Mouse (Mus musculus): ENCODE results near the gene Atxn3. TPM values are rescaled to one million over a fixed set of nuclear protein-coding genes. Genes with fewer than 3 reads are reported as not detected.
A peak's percentile ranks its signal among the peaks of the same experiment; 100 is the strongest.
"Not testable (repeated sequence)": the region's sequence is repeated elsewhere in the genome, so short reads cannot be mapped to it uniquely, and the experiment has no call there.

Atxn3 gene
- 14.6 and 23.3 TPM in 2 replicates for total RNA-seq (2021)
- long read RNA-seq, experiment 1, full-length matches to known transcripts: 3 of 6 reads
- long read RNA-seq, experiment 1, partial matches to known transcripts: 1 of 6 reads
- long read RNA-seq, experiment 1, other reads (novel, unspliced or antisense): 2 of 6 reads
- long read RNA-seq, experiment 2, partial matches to known transcripts: 2 of 8 reads
- long read RNA-seq, experiment 2, other reads (novel, unspliced or antisense): 6 of 8 reads

DNA sequence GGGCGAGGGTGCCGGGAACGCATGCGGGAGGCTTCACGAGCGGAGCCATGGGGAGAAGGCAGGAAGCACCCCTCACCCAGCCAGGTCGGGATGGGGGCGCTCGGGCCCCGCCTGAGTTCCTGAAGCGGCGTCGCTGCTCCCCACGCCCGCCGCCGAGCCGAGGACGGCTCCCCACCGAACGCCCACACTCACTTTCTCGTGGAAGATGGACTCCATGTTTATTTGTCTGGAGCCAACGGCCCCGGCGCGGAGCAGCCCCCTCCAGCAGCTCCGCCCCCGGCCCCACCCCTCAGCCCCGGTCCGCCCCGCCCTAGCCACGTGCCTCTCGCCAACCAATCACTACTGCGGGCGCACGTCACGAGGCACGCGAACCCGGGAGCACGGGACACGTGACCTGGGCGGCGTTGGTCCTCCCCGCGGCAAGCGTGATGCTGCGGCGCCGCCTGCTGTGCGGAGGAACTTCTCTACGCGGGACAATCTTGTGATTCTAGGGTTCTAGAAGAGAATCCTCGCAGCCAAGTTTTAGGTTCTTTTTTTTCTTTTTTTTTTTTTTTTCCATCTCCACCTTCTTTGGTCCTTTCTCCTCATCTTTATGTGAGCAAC, at the start of gene Atxn3:
Gene Atxn3, minus strand, starts transcription at position 305 of the 603 bp plus-strand sequence.
- DNase-seq: peak; percentile 99

DNA sequence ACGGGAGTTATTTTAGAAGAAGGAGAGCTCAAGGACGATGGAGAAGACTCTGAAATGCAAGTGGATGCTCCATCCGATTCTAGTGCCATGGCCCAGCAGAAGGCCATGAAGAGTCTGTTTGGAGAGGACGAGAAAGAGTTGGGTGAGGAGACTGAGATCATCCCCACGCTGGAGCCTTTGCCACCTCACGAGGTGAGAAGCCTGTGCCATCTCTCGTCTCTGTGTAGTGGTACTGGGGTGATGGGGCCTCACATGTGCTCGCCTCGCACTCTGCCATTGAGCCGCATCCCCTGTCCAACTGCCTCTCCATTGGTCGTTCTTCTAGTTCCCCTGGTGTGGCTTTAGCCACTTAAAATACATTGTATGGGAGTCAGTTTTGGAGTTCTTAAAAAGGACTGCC, 42.7 kb upstream of the Atxn3 start:
- no peak for DNase-seq

DNA sequence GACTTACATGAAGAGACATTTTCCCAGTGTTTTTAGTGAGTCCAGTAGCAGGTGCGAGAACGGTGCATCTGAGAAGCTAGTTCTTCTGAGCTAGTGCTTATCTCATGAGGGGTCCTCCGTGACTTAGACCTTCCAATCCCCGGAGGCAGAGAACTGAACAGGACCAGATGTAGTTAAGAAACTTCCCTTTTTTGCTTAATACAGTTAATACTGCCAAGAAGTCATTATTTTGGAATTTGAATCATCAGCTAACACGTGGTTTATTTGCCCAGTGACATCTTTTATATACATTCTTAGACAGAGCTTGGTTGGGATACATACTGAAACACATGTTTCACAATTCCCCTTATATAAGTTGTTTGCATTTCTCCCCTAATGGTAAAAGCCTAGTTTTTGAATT, 40.9 kb upstream of the Atxn3 start:
- DNase-seq: no peak

GRCm38 (mm10) chr12:101994576-101995467, 36.8 kb upstream of the Atxn3 start:
- DNase-seq: no peak

- DNase-seq: no peak
Observed at GRCm38 (mm10) chr12:101987659-101988058, 29.6 kb upstream of the Atxn3 start.

GRCm38 (mm10) chr12:101985110-101985509, 27.1 kb upstream of the Atxn3 start:
- DNase-seq: no peak

DNA sequence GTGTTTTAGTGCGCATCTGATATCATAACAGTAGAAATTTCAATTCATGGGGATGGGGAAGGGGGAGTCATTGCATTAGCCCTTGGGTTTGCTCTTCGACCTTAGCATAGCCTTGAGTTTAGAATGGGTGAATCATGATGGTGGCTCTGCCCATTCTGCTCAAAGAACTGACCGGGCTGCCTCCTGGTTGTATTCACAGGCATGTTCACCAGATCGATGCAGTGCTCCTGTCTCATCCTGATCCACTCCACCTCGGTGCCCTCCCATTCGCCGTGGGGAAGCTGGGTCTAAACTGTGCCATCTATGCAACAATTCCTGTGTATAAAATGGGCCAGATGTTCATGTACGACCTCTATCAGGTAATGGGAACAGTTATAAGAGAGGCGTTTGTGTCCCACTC, 24.9 kb upstream of the Atxn3 start:
- peak; percentile 27 for DNase-seq

DNA sequence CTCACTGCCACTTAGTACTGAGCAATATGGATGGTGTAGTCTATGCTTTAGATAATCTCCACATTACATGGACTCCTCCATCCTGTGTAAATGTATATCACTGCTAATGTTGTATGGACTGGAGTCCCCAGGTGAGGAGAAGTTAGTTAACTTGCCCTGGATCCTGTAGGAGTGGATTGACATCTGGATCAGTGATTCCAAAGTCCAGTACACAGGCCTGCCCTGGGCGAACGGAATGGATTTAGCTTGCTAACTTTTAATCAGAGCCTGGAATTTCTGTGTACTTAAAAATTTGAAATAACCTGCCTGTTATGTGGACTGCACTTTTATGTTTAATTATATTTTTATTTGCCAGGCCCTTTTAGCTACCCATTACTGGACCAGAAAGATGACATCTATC, 23.5 kb upstream of the Atxn3 start:
- no peak for DNase-seq

DNA sequence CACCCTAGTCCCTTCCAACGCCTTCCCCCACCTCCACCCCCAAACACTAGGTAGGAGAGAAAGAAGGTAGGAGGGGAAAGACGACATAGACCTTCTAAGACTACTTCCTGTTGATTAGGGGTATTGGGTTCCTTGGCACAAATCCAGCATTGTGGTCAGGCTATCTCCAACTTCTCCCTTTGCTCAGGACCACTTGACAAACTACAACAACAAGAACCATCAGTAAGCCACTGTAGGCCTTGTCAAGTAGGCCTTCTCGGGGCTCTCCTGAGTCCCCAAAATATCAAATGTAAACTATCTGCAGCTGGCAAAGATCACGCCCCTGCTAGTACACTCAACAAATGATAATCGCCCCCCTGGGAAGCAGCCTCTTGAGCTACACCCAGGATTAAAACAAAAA, 22.2 kb upstream of the Atxn3 start:
- no peak for DNase-seq

- peak; percentile 54 for DNase-seq
Observed at GRCm38 (mm10) chr12:101979213-101979750, 21.2 kb upstream of the Atxn3 start.

DNA sequence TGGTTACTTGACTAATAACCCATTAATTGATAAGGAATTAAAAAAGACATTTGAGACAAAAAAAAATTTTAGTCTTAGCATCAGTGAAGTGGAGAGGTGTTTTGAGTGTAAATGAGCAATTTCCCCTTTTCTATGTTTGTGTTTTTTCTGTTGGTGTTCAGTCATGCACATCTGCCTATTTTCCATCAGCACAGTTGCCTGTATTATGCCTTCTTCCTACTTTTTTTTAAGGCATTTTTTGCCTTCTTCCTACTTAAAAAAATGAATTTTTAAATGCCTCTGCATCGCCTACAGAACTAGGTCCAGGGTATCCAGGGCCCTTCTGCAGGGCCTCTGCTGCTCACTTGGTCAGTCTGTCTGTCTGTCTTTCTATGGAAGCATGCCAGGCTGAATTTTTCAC, 20.5 kb upstream of the Atxn3 start:
- DNase-seq: no peak

DNA sequence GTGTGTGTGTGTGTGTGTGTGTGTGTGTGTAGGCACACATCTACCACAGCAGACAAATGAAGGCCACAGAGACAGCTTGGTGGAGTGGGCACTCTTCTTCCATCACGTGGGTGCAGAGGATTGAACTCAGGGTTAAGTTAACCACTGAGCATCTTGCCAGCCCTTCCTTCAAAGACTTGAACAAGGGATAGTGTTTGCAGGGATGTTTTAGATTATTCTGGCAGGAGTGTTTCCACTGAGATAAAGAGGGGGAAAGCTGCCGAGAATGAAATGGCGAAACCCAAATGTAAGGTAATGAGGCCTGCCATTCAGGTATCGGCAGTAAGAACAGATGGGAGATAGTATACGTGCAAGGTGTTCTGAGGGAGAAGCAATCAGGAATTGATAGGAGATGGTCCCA, 20.1 kb upstream of the Atxn3 start:
- no peak for DNase-seq

DNA sequence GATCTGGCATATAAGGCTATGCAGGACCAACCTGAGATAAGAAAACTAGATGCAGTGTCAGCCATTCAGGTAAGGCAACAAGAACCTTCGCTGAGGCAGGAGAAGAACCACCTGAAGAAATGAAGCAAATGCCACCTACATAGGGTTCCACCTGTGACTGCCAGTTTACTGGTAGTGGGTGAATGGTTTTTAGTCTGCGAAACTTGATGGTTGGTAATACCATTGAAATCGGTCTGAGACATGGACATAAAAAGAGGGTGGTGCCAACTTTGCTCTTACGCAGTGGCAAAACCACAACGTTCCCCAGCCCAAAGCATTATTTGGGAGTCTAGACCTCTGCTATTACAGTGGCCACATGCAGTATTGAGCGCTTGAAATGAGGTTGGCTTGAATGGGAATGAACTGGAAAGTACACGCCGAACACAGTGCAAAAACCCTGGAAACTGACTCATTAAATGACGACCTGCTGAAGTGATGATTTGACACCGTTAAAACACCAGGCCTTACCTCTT, 19.4 kb upstream of the Atxn3 start:
- no peak for DNase-seq

DNA sequence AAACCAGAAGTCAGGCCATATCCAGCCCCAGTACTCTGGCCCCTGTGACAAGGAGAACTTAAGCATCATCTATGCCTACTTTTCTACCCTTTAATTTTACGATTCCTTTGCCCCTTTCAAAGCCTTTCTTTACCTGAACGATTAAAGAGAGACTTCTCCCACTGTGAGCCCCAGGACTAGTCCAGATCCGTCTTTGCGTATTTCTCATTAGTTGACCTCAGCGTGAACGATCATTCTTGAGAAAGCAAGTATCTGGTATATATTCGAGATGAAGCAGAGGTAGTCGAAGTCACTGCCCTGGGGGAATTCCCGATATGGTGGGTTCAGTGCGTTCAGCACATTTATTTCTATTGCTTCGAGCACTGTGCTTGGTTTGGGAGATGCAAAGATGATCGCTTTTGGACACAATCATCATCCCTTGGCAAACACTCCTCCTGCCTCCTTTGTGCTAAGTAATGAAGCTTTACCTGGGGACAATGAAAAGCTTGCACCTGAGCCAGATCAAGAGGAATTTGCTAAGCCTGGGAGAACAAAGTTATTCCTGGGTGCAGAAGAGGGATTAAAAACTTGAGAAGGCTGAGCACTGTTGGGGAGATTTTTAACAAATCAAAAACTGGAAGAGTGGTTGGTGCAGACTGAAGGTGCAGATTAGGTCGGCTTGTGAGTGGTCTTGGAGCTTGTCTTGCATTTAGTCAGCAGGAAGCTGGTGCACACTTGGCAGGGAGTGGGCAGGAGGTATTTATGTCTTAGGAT, 18.8 kb upstream of the Atxn3 start:
- no peak for DNase-seq

DNA sequence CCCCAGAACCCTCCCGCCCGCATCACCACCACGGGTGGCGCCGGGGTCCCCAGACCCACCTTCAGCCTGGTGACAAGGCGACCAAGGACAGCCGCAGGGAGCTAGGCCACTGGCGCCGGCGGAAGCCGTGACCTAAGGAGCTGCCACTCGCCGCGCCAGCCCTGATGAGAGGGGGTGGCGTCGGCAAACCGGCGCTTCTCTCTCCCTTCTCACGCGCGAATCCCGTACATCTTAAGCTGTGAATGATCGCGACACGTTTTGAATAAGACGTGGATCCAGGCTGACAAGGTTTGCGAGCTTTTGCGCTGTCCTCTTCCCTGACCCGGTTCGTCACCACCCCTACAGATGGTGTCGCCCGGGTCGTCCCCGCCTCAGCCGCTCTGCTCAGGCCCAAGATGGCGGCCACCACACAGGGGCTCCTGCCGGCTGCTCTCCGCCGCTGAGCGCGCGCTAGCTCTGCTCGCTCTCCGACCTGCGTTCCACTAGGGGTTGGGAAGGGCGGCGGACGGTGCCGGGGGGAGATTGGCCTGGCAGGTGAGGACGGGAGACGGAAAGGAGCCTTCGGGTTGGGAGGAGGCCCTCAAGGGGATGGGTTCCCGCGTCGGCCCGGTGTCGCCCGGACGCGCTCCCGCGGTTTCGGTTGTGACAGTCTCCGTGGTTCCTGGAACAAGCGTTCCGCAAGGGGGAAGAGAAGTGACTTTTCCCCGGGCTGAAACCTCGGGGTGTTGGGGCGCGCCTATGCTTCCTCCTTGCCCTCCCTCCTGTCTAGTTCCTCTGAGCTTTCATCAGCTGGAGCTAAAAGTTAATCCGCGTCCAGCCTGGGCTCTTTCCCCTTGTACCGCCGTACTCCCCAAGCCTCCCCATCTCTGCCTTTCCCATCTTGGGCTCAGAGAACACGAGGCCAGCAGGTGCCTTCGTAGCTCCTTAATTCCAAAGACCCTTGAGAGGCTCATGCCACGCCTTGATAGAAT, 17.8 kb upstream of the Atxn3 start, which contains the start of gene Cpsf2:
Gene Cpsf2, plus strand, starts transcription at position 388 of the 971 bp plus-strand sequence.
- DNase-seq: peak; percentile 90

GRCm38 (mm10) chr12:101975167-101975600, 17.1 kb upstream of the Atxn3 start:
- no peak for DNase-seq

- DNase-seq: no peak
Observed at GRCm38 (mm10) chr12:101974571-101974970, 16.5 kb upstream of the Atxn3 start.

DNA sequence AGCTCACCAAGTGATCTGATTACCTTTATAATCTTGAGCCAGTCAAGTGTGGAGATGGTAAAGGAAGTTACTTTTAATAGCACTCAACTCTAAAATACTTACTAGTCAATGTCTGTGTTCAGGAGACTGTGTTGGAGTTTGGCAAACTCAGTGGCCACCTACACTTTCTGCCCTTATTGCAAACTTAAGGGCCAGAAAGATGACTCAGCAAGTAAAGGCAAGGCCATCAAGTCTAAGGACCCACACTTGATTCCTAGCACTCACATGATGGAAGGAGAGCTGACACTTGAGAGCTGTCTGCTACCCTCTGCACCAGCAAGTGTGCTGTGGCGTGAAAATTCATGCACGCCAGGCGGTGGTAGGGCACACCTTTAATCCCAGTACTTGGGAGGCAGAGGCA, 14.2 kb upstream of the Atxn3 start:
- DNase-seq: no peak

- DNase-seq: no peak
Observed at GRCm38 (mm10) chr12:101971311-101971710, 13.3 kb upstream of the Atxn3 start.

DNA sequence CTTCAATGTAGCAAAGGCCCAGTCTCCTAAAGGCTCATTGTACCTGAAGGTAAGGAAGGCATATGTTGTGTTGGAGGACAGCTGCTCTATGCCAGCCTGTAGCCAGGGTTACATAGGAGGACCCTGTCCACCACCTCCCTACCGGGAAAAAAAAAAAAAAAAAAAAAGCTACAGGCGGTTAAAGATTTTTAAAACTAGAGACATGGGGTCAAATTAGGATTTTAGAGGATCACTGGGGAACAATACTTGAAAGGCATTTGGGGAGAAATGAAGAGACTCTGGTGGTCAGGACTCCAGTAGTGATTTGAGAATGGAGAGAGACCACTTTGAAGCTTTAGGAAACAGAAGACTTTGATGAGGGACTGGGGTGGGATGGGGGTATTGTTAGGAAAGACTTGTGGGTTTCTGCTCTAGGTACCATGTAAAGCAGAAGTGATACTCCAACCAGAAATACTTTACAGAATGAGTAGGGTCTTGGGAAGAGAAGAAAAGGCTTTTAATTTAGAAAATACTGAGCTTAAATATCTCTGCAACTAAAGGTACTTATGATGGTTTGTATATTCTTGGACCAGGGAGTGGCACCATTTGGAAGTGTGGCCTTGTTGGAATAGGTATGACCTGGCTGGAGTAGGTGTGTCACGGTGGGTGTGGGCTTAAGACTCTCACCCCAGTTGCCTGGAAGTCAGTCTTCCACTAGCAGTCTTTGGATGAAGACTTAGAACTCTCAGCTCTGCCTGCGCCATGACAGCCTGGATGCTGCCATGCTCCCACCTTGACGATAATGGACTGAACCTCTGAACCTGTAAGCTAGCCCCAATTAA, 1.1 kb upstream of the Atxn3 start:
- not testable (repeated sequence) for DNase-seq
